Mouse (Mus musculus): ENCODE measurements at regions not wholly inside any gene's neighbourhood (a gene's known extent, or its start where the extent isn't known, plus 50 kb on each side); places are given as distances from the start of the nearest gene placed in this dataset.

GRCm38 (mm10) chr13:45325736-45326293, 63.7 kb upstream of the Mylip start:
- no peak for ATAC-seq
- H3K9ac ChIP-seq (ENCODE audit: low read depth, low read length) = no peak overlapping the region
- H3K27me3 ChIP-seq (replicated peaks; ENCODE audit: control insufficient read depth, insufficient read depth, low read length) = no peaks in the 10 kb centered on the region
- WGBS = 67% methylated on average over 7 of the region's 7 CpGs
- H3K27ac ChIP-seq (ENCODE audit: low read depth, low read length) = no peak overlapping the region
- no peak overlapping the region for H3K4me2 ChIP-seq (ENCODE audit: low read length)
- no peaks in the 10 kb centered on the region for H3K9me3 ChIP-seq (ENCODE audit: control insufficient read depth, low read length)
- no peaks in the 10 kb centered on the region for H3K36me3 ChIP-seq (ENCODE audit: control insufficient read depth, insufficient read depth, low read length)
- H3K4me3 ChIP-seq (ENCODE audit: low read length) = no peak overlapping the region
- no peaks in the 10 kb centered on the region for H3K4me1 ChIP-seq (ENCODE audit: control insufficient read depth, insufficient read depth, low read depth, low read length)

GRCm38 (mm10) chr13:45326751-45327150, 62.8 kb upstream of the Mylip start:
- Histone ChIP-seq H3K4me1 (ENCODE audit: control insufficient read depth, insufficient read depth, low read depth, low read length) (no peaks in the 10 kb centered on the region), H3K27ac (ENCODE audit: low read depth, low read length) (no peak overlapping the region), H3K27me3 (replicated peaks; ENCODE audit: control insufficient read depth, insufficient read depth, low read length) (no peaks in the 10 kb centered on the region), H3K4me2 (ENCODE audit: low read length) (no peak overlapping the region), H3K4me3 (ENCODE audit: low read length) (no peak overlapping the region), H3K9ac (ENCODE audit: low read depth, low read length) (no peak overlapping the region), H3K9me3 (ENCODE audit: control insufficient read depth, low read length) (no peaks in the 10 kb centered on the region), H3K36me3 (ENCODE audit: control insufficient read depth, insufficient read depth, low read length) (no peaks in the 10 kb centered on the region)
- ATAC-seq = no peak
- WGBS = 92% methylated on average over 6 of the region's 6 CpGs

- Histone ChIP-seq H3K9ac (ENCODE audit: low read depth, low read length) (no peak overlapping the region), H3K27ac (ENCODE audit: low read depth, low read length) (no peak overlapping the region), H3K4me2 (ENCODE audit: low read length) (no peak overlapping the region), H3K4me3 (ENCODE audit: low read length) (no peak overlapping the region), H3K36me3 (ENCODE audit: control insufficient read depth, insufficient read depth, low read length) (no peaks in the 10 kb centered on the region), H3K9me3 (ENCODE audit: control insufficient read depth, low read length) (no peaks in the 10 kb centered on the region), H3K27me3 (replicated peaks; ENCODE audit: control insufficient read depth, insufficient read depth, low read length) (no peaks in the 10 kb centered on the region), H3K4me1 (ENCODE audit: control insufficient read depth, insufficient read depth, low read depth, low read length) (no peaks in the 10 kb centered on the region)
- 84% methylated on average over 8 of the region's 8 CpGs for WGBS
- no peak for ATAC-seq
Measured at GRCm38 (mm10) chr13:45330561-45330960, 59.0 kb upstream of the Mylip start.

GRCm38 (mm10) chr13:45332031-45332430, 57.5 kb upstream of the Mylip start:
- Histone ChIP-seq H3K4me2 (ENCODE audit: low read length) (no peak overlapping the region), H3K4me1 (ENCODE audit: control insufficient read depth, insufficient read depth, low read depth, low read length) (no peaks in the 10 kb centered on the region), H3K36me3 (ENCODE audit: control insufficient read depth, insufficient read depth, low read length) (no peaks in the 10 kb centered on the region), H3K27ac (ENCODE audit: low read depth, low read length) (no peak overlapping the region), H3K9me3 (ENCODE audit: control insufficient read depth, low read length) (no peaks in the 10 kb centered on the region), H3K9ac (ENCODE audit: low read depth, low read length) (no peak overlapping the region), H3K4me3 (ENCODE audit: low read length) (no peak overlapping the region), H3K27me3 (replicated peaks; ENCODE audit: control insufficient read depth, insufficient read depth, low read length) (no peaks in the 10 kb centered on the region)
- 83% methylated on average over 3 of the region's 3 CpGs for WGBS
- ATAC-seq = no peak

- no peaks in the 10 kb centered on the region for H3K9me3 ChIP-seq (ENCODE audit: control insufficient read depth, low read length)
- no peak overlapping the region for H3K27ac ChIP-seq (ENCODE audit: low read depth, low read length)
- no peak for ATAC-seq
- H3K36me3 ChIP-seq (ENCODE audit: control insufficient read depth, insufficient read depth, low read length) = no peaks in the 10 kb centered on the region
- H3K27me3 ChIP-seq (replicated peaks; ENCODE audit: control insufficient read depth, insufficient read depth, low read length) = no peaks in the 10 kb centered on the region
- no peak overlapping the region for H3K4me3 ChIP-seq (ENCODE audit: low read length)
- H3K9ac ChIP-seq (ENCODE audit: low read depth, low read length) = no peak overlapping the region
- H3K4me1 ChIP-seq (ENCODE audit: control insufficient read depth, insufficient read depth, low read depth, low read length) = no peaks in the 10 kb centered on the region
- WGBS = 83% methylated on average over 5 of the region's 5 CpGs
- H3K4me2 ChIP-seq (ENCODE audit: low read length) = no peak overlapping the region
Measured at GRCm38 (mm10) chr13:45333634-45334033, 55.9 kb upstream of the Mylip start.

All from hindbrain, embryonic 16.5 days (tissue).